Mouse (Mus musculus) kidney, embryonic 14.5 days (tissue): ENCODE data around the gene AC129217.1. TPM values are rescaled to one million over a fixed set of nuclear protein-coding genes. Genes with fewer than 3 reads are reported as not detected.

Experiments used
- ATAC-seq: fragments of 200-750 bp; cut with Nextera tagmentation; 2 replicates; pipeline ENCODE4 v1.8.0; 2017; ENCODE audit warnings: moderate number of reproducible peaks, mild to moderate bottlenecking, moderate TSS enrichment, moderate library complexity; ENCODE audit not compliant: low FRiP score, low TSS enrichment
- H3K27ac ChIP-seq: fragments of 300-500 bp; sonication (generic); 2 replicates; pipeline ENCODE4 v1.5.1; 2014; ENCODE audit warnings: low read depth, mild to moderate bottlenecking, low read length, moderate library complexity, mixed read lengths
- H3K27me3 ChIP-seq: fragments of 300-500 bp; sonication (generic); 2 replicates; pipeline ENCODE4 v1.6.1; 2014; ENCODE audit warnings: mild to moderate bottlenecking, low read length; ENCODE audit not compliant: control insufficient read depth, insufficient read depth
- H3K36me3 ChIP-seq: fragments of 300-500 bp; sonication (generic); 2 replicates; pipeline ENCODE4 v1.6.1; 2014; ENCODE audit warnings: low read length, mixed read lengths; ENCODE audit not compliant: control insufficient read depth, insufficient read depth
- H3K4me1 ChIP-seq: fragments of 300-500 bp; sonication (generic); 2 replicates; pipeline ENCODE4 v1.6.1; 2014; ENCODE audit warnings: low read length, mixed read lengths; ENCODE audit not compliant: control insufficient read depth, insufficient read depth
- H3K4me2 ChIP-seq: fragments of 300-500 bp; sonication (generic); replicated peaks from 2 replicates; pipeline ENCODE4 v1.6.1; 2014; ENCODE audit warnings: low read depth, mild to moderate bottlenecking, low read length
- H3K4me3 ChIP-seq: fragments of 300-500 bp; sonication (generic); 2 replicates; pipeline ENCODE4 v1.5.1; 2014; ENCODE audit warnings: mild to moderate bottlenecking, low read length
- H3K9ac ChIP-seq: fragments of 300-500 bp; sonication (generic); 2 replicates; pipeline ENCODE4 v1.6.1; 2014; ENCODE audit warnings: low read depth, mild to moderate bottlenecking, low read length, moderate library complexity
- H3K9me3 ChIP-seq: fragments of 300-500 bp; sonication (generic); 2 replicates; pipeline ENCODE4 v1.6.1; 2016; ENCODE audit warnings: low read length; ENCODE audit not compliant: control insufficient read depth
- WGBS: fragments of 180-500 bp; shearing (Covaris S2); extraction: QIAGEN DNeasy Blood & Tissue Kit; methylation state at CpG from one replicate; pipeline ENCODE4 v1.1.7; 2014; 5-methylcytosine and 5-hydroxymethylcytosine counted together
- polyA plus RNA-seq: library from polyadenylated mRNA; unstranded; fragments of >200 nt; fragmentation: Nextera tagmentation; extraction: Ambion mirVana; gene quantifications from 2 replicates; pipeline ENCODE4 v1.2.1, GENCODE M21; 2014

The AC129217.1 gene
- polyA plus RNA-seq, 1 experiment from 2014 or later, result not detected

DNA sequence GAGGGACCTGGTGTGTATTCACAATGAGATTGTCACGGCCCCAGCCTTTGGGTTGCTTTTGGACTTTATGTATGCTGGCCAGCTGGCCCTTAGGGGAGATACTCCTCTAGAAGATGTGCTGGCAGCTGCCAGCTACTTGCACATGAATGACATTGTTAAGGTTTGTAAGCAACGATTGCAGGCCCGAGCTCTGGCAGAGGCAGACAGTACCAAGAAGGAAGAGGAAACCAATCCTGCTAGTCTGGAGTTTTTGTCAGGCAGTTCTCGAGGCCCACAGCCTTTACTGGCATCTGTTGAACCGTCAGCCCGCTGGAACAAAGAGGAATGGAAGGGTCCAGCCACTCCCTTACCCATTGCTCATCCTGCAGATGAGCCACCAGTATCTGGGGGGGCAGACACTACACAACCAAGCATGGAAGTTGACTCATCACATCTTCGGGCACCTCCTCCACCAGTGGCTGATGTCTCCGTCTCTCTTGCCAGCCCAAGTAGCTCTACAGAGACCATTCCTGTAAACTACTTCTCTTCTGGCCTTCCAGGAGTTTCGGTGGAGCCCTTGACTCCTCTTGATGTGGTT, 26.3 kb upstream of the AC129217.1 start:
- H3K4me3 ChIP-seq, result peak overlapping the region; percentile 61
- H3K27ac ChIP-seq, result no peak overlapping the region
- WGBS, result 94% methylated on average over 9 of the region's 9 CpGs
- no peak for ATAC-seq
- peaks cover 15% of the 10 kb centered on the region; the same call in 1 of the 2 replicates for H3K4me1 ChIP-seq
- H3K36me3 ChIP-seq, result peaks cover 36% of the 10 kb centered on the region
- no peaks in the 10 kb centered on the region for H3K9me3 ChIP-seq
- H3K9ac ChIP-seq, result 0 out of 2 replicates have a peak overlapping the region, but pooled peaks have one; percentile 31
- no peaks in the 10 kb centered on the region for H3K27me3 ChIP-seq
- peak overlapping the region; percentile 56 for H3K4me2 ChIP-seq

DNA sequence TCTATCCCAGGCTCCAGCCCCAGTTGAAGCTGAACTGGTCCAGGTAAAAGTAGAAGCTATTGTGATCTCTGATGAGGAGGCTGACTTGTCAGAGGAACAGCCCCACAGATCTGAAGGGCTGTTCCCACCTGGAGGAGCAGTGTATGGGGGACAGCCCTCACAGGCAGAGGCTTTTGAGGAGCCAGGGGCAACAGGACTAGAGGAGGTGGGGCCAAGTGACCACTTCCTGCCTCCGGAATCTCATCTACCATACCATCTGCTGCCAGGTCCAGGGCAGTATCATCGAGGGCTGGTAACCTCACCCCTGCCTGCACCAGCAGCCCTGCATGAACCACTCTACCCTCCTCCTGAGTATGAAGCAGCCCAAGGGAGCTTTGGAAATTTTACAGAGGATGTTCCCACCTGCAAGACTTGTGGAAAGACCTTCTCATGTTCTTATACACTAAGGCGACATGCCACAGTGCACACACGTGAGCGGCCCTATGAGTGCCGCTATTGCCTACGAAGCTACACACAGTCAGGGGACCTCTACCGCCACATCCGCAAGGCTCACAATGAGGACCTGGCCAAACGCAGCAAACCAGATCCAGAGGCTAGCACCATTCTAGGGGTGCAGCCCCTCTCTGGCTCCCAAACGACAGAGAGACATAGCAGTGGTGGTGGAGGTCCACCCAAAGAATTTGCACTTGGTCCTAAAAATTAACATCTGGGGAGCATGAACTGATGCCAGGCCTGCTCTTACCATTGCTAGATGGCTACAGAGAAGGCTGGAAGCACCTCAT, 25.5 kb upstream of the AC129217.1 start:
- peaks cover 42% of the 10 kb centered on the region for H3K36me3 ChIP-seq
- 92% methylated on average over 11 of the region's 11 CpGs for WGBS

DNA sequence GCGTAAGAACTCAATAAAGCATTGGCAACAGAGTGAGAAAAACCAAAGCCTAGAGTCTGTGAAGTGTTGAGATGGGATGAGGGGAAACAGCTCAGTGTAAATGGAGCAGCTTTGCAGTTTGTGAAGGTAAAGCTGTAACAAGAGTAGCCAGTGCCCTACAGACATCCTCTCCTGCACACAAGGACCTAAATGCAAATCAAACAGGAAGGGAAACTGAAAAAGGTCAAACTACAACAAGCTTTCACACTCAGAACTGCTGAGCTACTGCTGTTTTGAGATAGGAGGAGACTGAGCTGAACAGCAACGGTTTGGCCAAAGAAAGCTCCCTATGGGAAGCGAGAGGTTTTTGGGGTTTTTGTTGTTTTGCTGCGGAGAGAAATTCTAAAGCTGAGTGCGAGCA, 22.8 kb upstream of the AC129217.1 start:
- 95% methylated on average over 5 of the region's 5 CpGs for WGBS
- no peak overlapping the region for H3K4me3 ChIP-seq
- no peak overlapping the region for H3K27ac ChIP-seq
- no peak for ATAC-seq
- no peak overlapping the region for H3K4me2 ChIP-seq
- no peak overlapping the region for H3K9ac ChIP-seq
- no peaks in the 10 kb centered on the region for H3K27me3 ChIP-seq
- no peaks in the 10 kb centered on the region for H3K9me3 ChIP-seq
- H3K36me3 ChIP-seq, result peaks cover 67% of the 10 kb centered on the region
- peaks cover 12% of the 10 kb centered on the region; the same call in 1 of the 2 replicates for H3K4me1 ChIP-seq

More for the DNA sequence above, 25.5 kb upstream of the AC129217.1 start:
- H3K4me3 ChIP-seq, result no peak overlapping the region
- H3K4me1 ChIP-seq, result peaks cover 15% of the 10 kb centered on the region; the same call in 1 of the 2 replicates
- no peaks in the 10 kb centered on the region for H3K27me3 ChIP-seq
- H3K9ac ChIP-seq, result no peak overlapping the region
- no peaks in the 10 kb centered on the region for H3K9me3 ChIP-seq
- H3K27ac ChIP-seq, result no peak overlapping the region
- no peak overlapping the region for H3K4me2 ChIP-seq
- no peak for ATAC-seq

DNA sequence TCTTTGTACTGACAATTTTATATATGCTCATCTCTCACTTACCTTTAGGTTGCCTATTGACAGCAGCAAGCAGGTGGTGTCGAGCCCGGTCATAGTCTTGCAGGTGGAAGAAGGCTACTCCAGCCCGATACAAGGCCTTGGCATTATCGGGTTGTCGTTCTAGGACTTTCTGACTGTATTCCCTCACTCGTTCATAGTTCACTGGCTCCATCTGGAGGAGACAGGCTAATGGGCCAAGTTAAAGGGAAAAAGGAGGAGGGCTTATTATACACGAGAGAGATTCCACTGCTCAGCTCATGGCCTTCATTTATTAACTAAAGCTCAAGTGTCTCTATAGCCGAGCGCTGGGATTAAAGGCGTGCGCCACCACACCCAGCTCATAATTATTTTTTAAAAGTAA, 13.8 kb upstream of the AC129217.1 start:
- H3K27me3 ChIP-seq, result no peaks in the 10 kb centered on the region
- 66% methylated on average over 11 of the region's 11 CpGs for WGBS
- no peak overlapping the region for H3K9ac ChIP-seq
- 0 out of 2 replicates have a peak overlapping the region, but pooled peaks have one; percentile 2 for H3K4me3 ChIP-seq
- H3K4me1 ChIP-seq, result peaks cover 17% of the 10 kb centered on the region
- ATAC-seq, result no peak
- H3K9me3 ChIP-seq, result no peaks in the 10 kb centered on the region
- H3K27ac ChIP-seq, result no peak overlapping the region
- peaks cover 56% of the 10 kb centered on the region for H3K36me3 ChIP-seq
- H3K4me2 ChIP-seq, result no peak overlapping the region

DNA sequence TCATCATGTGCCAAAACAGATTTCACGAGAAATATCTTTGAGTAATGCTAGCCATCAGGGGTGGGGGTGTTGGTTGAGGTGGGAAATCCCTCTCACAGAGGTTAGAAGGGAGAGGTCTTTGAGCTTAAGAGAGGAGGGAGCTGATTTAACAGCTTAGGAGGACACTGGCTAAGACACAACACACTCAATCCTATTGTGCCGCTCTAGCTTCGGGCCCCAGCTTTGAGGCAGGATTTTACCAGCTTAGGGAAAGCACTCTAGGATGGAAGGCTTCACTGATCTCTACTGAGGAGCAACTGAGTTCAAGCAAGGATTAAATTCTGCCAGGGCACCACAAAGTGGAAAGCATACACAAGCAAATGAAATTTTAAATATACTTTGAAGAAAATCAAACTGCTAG, 12.6 kb upstream of the AC129217.1 start:
- H3K27ac ChIP-seq, result no peak overlapping the region
- no peaks in the 10 kb centered on the region for H3K9me3 ChIP-seq
- peaks cover 20% of the 10 kb centered on the region for H3K4me1 ChIP-seq
- H3K27me3 ChIP-seq, result no peaks in the 10 kb centered on the region
- peak overlapping the region; percentile 7 for H3K9ac ChIP-seq
- H3K4me3 ChIP-seq, result peak overlapping the region; percentile 1; the same call in 1 of the 2 replicates
- H3K4me2 ChIP-seq, result peak overlapping the region; percentile 85; the same call in 1 of the 2 replicates
- peaks cover 45% of the 10 kb centered on the region for H3K36me3 ChIP-seq
- no peak for ATAC-seq
- WGBS, result 83% methylated on average over 3 of the region's 3 CpGs

GRCm38 (mm10) chr19:8818301-8818798, 11.2 kb upstream of the AC129217.1 start:
- peaks cover 32% of the 10 kb centered on the region for H3K4me1 ChIP-seq
- ATAC-seq, result no peak

DNA sequence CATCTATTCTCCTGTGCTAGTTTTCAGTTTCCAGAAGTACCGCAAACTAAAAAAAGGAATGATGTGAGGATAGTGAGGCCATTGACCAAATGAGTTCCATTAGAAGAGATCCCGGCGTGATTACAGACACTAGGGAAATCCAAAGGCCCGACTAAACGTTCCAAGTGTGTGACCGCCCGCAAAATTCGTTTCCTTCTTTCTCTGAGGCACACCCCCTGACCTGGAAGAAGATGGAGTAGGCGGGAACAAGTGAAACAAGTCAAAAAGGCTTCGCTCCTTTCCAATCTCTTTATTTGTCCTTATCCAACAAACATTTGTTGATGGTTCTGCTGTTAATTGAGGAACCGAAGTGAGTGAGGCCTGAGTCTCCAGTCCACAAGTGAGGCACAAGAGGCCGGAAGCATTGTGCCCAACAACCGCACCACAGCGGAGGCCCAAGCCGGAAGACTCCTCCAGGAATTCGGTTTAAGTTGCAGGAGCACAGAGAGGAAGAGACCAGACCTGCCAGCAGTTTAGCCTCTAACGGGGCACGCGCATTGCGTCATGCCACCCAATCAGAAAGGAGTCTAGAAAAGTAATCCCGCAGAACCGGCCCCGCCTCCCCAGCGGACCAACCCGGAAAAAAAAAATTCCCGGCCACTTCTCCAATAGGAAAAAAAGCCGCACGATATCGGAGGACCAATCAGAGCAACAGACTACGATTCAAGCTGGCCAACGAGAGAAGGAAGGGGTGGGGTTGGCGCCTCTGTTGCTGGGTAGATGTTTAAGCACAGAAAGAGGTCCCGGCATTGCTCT, 10.6 kb upstream of the AC129217.1 start, which contains the start of gene Ttc9c:
Gene Ttc9c, minus strand, starts transcription at position 533 of the 795 bp plus-strand sequence.
- no peaks in the 10 kb centered on the region for H3K9me3 ChIP-seq
- peak within 1 kb of the TSS; percentile 85 for H3K4me2 ChIP-seq
- H3K27me3 ChIP-seq, result no peaks in the 10 kb centered on the region
- H3K36me3 ChIP-seq, result peaks cover 43% of the 10 kb centered on the region
- H3K4me1 ChIP-seq, result peaks cover 32% of the 10 kb centered on the region
- H3K9ac ChIP-seq, result peak within 1 kb of the TSS; percentile 99
- peak; percentile 94 for ATAC-seq
- H3K27ac ChIP-seq, result peak within 1 kb of the TSS; percentile 100
- whole genome bisulfite sequencing, result under 1% methylated on average over 33 of the region's 33 CpGs
- peak within 1 kb of the TSS; percentile 100 for H3K4me3 ChIP-seq

More at GRCm38 (mm10) chr19:8818301-8818798, 11.2 kb upstream of the AC129217.1 start:
- peaks cover 42% of the 10 kb centered on the region for H3K36me3 ChIP-seq
- no peaks in the 10 kb centered on the region for H3K27me3 ChIP-seq
- H3K4me2 ChIP-seq, result peak overlapping the region; percentile 85
- peak overlapping the region; percentile 73 for H3K9ac ChIP-seq
- 21% methylated on average over 14 of the region's 14 CpGs for WGBS
- peak overlapping the region; percentile 96 for H3K27ac ChIP-seq
- H3K4me3 ChIP-seq, result peak overlapping the region; percentile 100
- H3K9me3 ChIP-seq, result no peaks in the 10 kb centered on the region

- peak; percentile 95 for ATAC-seq
- Histone ChIP-seq H3K27ac (peak within 1 kb of the TSS; percentile 100), H3K4me1 (peaks cover 32% of the 10 kb centered on the region), H3K27me3 (no peaks in the 10 kb centered on the region), H3K9ac (peak within 1 kb of the TSS; percentile 99), H3K36me3 (peaks cover 44% of the 10 kb centered on the region), H3K9me3 (no peaks in the 10 kb centered on the region), H3K4me3 (peak within 1 kb of the TSS; percentile 100), H3K4me2 (peak within 1 kb of the TSS; percentile 85)
- under 1% methylated on average over 82 of the region's 83 CpGs for WGBS
These were observed 9.8 kb upstream of the AC129217.1 start, which contains the start of gene Hnrnpul2 for GRCm38 (mm10) chr19:8819596-8820423. TSS of gene Hnrnpul2 (plus strand) at chr19:8820010.
